Mouse (Mus musculus) testis, adult 2 months (tissue): ENCODE data around the gene Sar1b. TPM values are rescaled to one million over a fixed set of nuclear protein-coding genes. Genes with fewer than 3 reads are reported as not detected.

Experiments used
- H3K27ac ChIP-seq: fragments of 200-500 bp; 2 replicates; pipeline ENCODE4 v1.5.1; 2012; ENCODE audit warnings: low read depth, low read length; ENCODE audit not compliant: control insufficient read depth, insufficient read depth
- H3K27me3 ChIP-seq: fragments of 200-500 bp; 2 replicates; pipeline ENCODE4 v1.6.1; 2012; ENCODE audit warnings: mild to moderate bottlenecking, low read length, moderate library complexity; ENCODE audit not compliant: control insufficient read depth, insufficient read depth
- H3K36me3 ChIP-seq: fragments of 200-500 bp; 2 replicates; pipeline ENCODE4 v1.6.1; 2012; ENCODE audit warnings: mild to moderate bottlenecking, low read length; ENCODE audit not compliant: control insufficient read depth, insufficient read depth
- H3K4me1 ChIP-seq: fragments of 200-500 bp; 2 replicates; pipeline ENCODE4 v1.6.1; 2012; ENCODE audit warnings: low read length; ENCODE audit not compliant: control insufficient read depth, insufficient read depth
- H3K4me3 ChIP-seq: fragments of 200-500 bp; 2 replicates; pipeline ENCODE4 v1.5.1; 2012; ENCODE audit warnings: low read depth, mild to moderate bottlenecking, low read length, moderate library complexity, mixed read lengths; ENCODE audit not compliant: control insufficient read depth
- CTCF ChIP-seq: fragments of 200-500 bp; IDR thresholded peaks from 2 replicates; pipeline ENCODE4 v1.5.1; 2012; ENCODE audit warnings: low read depth, mild to moderate bottlenecking, inconsistent platforms, low read length, moderate library complexity; ENCODE audit not compliant: control insufficient read depth, insufficient read depth, insufficient replicate concordance
- POLR2A ChIP-seq: fragments of 200-500 bp; IDR thresholded peaks from 2 replicates; pipeline ENCODE4 v1.6.1; 2012; ENCODE audit warnings: low read depth, mild to moderate bottlenecking, inconsistent platforms, low read length, moderate library complexity; ENCODE audit not compliant: control insufficient read depth
- polyA plus RNA-seq: library from polyadenylated mRNA; depleted of rRNA; stranded (reverse); fragments of >200 nt; gene quantifications from 2 replicates; pipeline ENCODE4 v1.2.3, GENCODE M21; 2012

The Sar1b gene
- polyA plus RNA-seq, 1 experiment: 14.9 TPM

DNA sequence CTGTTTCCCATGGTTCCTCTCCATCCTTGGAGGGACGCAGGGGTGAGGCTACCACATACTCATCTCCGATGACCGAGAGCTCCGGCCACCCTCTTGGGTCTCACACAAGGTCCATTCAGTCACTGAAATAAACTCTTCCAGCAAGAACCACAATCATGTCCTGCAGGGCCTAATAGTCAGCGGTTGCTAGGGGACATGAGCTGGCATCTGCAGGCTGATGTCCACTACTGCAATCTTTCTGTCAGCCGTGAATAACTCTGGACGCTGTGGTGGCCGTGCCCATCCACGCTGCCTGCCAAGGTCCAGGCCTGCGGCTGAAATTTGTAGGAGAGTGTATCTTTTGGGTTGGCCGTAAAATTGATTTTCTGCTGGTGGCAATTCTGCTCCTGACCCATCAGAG is 59.8 kb downstream of the Sar1b start:
- TF ChIP-seq POLR2A: no peak
- no peak for TF ChIP-seq CTCF

DNA sequence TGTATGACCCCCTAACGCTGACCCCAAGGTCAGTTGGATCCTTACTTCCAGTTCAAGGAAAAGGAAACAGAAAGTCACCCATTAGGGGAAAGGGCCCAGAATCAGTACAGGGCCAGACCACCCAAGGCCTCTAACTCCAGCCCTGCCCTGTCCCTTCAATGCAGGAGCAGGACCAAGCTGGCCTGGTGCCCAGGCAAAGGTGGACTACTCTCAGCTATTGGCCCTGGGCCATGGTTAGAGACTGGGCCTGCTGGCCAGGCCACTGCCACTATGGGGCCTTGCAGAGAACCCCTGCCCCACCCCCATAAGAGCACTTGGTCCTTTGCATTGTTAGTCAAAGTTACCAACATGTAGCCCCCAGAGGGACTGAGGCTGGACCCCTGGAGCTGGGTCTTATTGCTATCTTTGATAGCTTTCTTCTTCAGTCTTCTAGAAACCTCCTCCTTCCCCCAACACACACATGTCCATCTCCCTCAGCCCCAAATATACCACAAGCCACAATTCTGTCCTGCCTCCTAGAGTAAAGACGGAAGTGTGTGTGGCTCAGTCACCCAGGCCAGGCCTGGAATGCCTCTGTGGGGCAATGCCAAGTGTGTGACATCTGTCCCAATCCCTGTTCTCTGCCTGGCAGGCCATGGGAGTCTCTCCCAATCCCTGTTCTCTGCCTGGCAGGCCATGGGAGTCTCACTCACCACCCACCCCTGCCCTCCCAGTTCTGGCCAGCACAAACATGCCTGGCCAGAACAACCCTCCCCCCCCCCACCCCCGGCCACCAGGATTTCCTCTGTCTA is 60.7 kb downstream of the Sar1b start:
- no peaks in the 10 kb centered on the region for H3K36me3 ChIP-seq
- H3K4me3 ChIP-seq: no peak overlapping the region
- TF ChIP-seq POLR2A (no peak), CTCF (no peak)
- H3K4me1 ChIP-seq: no peaks in the 10 kb centered on the region
- no peaks in the 10 kb centered on the region for H3K27me3 ChIP-seq
- no peak overlapping the region for H3K27ac ChIP-seq

More for the DNA sequence above, 59.8 kb downstream of the Sar1b start:
- Histone ChIP-seq H3K36me3 (no peaks in the 10 kb centered on the region), H3K4me1 (no peaks in the 10 kb centered on the region), H3K27ac (no peak overlapping the region), H3K27me3 (no peaks in the 10 kb centered on the region), H3K4me3 (no peak overlapping the region)

DNA sequence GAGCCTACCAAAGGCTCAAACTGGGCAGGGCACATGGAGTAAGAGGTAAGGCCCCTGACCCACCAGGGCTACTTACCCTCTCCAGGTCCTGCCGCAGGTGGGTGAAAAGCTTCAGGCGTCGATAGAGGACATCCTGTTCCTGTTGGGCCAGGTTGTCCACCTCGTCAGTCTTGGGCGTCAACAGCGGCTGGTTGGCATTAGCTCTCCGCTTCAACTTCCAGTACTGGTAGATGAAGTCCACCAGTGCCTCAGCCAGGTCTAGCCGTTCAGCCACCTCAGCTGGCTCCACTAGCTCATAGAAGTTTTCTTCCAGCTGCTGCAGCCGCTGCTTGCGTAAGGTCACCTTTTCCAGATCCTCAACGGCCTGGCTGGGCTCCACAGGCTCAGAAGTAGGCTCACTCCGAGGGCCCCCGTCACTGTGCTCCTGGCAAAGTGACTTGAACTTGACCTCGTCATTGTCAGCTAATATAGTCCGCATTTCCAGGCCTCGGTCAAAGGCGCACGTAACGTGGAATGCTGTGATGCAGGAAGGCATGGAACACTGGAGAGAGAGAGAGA is 61.5 kb downstream of the Sar1b start:
- no peak for TF ChIP-seq CTCF
- TF ChIP-seq POLR2A: no peak
- Histone ChIP-seq H3K27ac (no peak overlapping the region), H3K36me3 (no peaks in the 10 kb centered on the region), H3K4me1 (no peaks in the 10 kb centered on the region), H3K4me3 (no peak overlapping the region), H3K27me3 (no peaks in the 10 kb centered on the region)

DNA sequence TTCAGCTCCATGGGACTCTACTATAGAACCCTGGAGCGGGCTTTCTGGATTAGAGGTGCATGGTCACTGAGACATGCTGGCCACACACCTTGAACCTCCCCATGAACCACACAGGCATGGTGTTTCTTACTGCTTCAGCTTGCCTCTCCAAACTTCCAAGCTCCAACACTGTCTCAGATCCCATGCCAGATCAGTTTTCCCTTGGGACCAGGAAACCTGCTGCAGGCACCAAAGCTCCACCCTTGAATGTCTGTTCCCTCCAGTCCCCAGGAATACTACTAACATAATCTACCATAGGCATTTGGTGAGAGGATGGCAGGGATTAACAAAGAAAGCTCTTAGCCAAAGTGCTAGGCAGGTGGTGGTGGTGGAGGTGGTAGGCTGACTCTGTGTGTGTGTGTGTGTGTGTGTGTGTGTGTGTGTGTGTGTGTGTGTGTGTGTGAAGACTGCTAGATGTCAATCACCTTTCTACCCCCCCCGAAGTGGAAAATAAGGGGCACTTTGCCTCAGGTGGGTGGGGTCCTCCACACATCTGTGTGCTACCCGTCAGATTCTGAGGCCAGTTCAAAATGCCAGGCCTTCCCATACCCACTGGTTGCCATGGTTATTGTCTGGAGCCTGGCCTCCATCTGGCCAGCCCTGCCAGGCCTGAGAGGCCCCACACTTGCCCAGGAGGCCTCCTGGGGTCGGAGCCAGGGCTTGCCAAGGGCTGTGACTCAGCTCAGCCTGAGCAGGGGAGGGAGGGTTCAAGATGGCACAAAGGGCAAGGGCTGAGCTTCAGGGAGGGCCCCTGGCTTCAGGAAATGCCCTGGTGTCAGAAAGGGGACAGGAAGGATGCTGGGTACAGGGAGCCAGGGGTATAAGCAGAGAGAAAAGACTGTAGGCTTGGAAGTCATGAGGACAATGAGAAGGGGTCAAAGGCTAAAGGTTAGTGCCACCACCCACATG is 68.7 kb downstream of the Sar1b start:
- no peaks in the 10 kb centered on the region for H3K36me3 ChIP-seq
- TF ChIP-seq POLR2A: no peak
- TF ChIP-seq CTCF: no peak
- peaks cover 3% of the 10 kb centered on the region for H3K4me1 ChIP-seq
- H3K27me3 ChIP-seq: no peaks in the 10 kb centered on the region
- no peak overlapping the region for H3K4me3 ChIP-seq
- H3K27ac ChIP-seq: no peak overlapping the region

DNA sequence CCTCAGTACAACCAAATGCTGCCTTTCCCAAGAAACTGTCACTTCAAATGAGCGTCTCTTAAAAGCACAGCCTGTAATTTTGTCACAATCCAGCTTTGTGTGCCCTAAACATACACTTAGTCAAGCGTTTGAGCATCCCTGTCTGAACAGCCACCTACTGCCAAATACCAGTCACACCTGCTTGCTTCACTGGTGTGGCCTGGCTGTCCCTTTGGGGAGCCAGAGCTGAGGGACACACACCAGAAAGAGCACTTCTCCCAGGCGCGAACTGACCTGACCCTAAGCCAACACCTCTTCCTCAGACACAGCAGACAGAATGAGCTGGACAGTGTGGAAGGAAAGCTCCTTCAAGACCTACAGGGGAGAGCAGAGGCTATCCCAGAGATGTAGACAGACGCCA is 69.5 kb downstream of the Sar1b start:
- H3K4me1 ChIP-seq: peaks cover 3% of the 10 kb centered on the region
- TF ChIP-seq POLR2A (no peak), CTCF (no peak)
- no peak overlapping the region for H3K27ac ChIP-seq
- no peak overlapping the region for H3K4me3 ChIP-seq
- no peaks in the 10 kb centered on the region for H3K36me3 ChIP-seq
- no peaks in the 10 kb centered on the region for H3K27me3 ChIP-seq

DNA sequence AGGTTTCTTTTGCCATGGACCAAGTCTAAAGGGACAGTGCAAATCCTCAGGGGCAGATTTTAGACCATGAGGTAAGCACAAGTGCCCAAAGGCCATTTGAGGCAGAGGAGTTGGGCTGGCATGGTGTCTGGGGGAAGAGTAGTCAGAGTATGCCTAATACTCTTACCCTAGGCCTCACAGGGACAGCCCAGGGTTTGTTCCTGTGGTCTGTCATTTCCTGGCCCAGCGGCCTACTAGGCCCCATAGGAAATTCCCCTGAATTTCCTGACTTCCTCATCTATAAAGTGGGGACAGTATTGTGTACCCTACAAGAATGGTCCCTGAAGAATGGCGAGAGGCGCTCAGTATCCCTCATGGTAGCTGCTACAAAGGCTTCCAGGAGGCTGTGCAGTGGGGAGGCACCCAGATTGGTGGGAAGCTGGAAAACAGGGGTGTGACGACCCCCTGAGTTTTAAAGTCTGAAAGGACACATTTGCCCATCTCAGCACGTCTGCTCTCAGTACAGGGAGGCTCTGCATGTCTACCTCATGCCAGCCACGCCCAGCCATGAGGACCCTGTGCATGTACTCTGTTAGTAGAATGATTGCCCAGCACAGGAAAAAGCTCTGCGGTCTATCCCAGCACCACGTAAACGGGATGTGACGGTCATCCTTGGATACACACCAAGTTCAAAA is 70.0 kb downstream of the Sar1b start:
- Histone ChIP-seq H3K4me3 (no peak overlapping the region; the same call in 1 of the 2 replicates), H3K27me3 (no peaks in the 10 kb centered on the region), H3K36me3 (no peaks in the 10 kb centered on the region)

More for the DNA sequence above, 70.0 kb downstream of the Sar1b start:
- Histone ChIP-seq H3K4me1 (peaks cover 3% of the 10 kb centered on the region), H3K27ac (no peak overlapping the region)
- no peak for TF ChIP-seq CTCF
- no peak for TF ChIP-seq POLR2A
